ENCODE assay signal across 8 mouse cellular contexts in genomic region chr1:37429366-37430296, GRCm38 (mm10). TPM values are rescaled to one million over a fixed set of nuclear protein-coding genes. Genes with fewer than 3 reads are reported as not detected.
A peak's percentile ranks its signal among the peaks of the same experiment; 100 is the strongest.
DNase-seq lines count a peak whose midpoint lies in the region; ATAC-seq and TF ChIP-seq lines count a peak whose summit lies in the region.

TSS of gene Coa5 (minus strand) at chr1:37430103.
TSS of gene Unc50 (plus strand) at chr1:37430139.

- TF ChIP-seq POLR2A in olfactory bulb, adult 2 months (IDR thresholded peaks at IDR 0.05; ENCODE audit: insufficient read depth, low read depth, low read length), result peak; percentile 91
- TF ChIP-seq POLR2A in thymus, adult 2 months (IDR thresholded peaks at IDR 0.05; ENCODE audit: control insufficient read depth, extremely low read depth, insufficient read depth, low read length, poor library complexity), result peak; percentile 94

- 2% methylated on average over 57 of the region's 57 CpGs for WGBS in forebrain, embryonic 16.5 days
- WGBS in lung, embryonic 14.5 days, result 2% methylated on average over 57 of the region's 57 CpGs
- WGBS in olfactory bulb, adult 2 months, result 1% methylated on average over 57 of the region's 57 CpGs
- 1% methylated on average over 57 of the region's 57 CpGs for WGBS in thymus, adult 2 months

- intact Hi-C loops in heart, postnatal 36 days (cut with DNase I), result loop anchor here (5.0 to 10.0 kb wide), 3 partner anchors 108 to 565 kb away; partner anchors contain the start of genes Eif5b, Tsga10 and Txndc9

- DNase-seq in G1E (ENCODE audit: low spot score), result peak; percentile 99
- peak; percentile 96 to 97 for DNase-seq in cerebellum, adult 18-20 months
- DNase-seq in heart, postnatal 36 days, result peak; percentile 96
- DNase-seq in layer of hippocampus, adult 2 months (ENCODE audit: low spot score in 2 of 2), result peak; percentile 95 to 96
- peak; percentile 98 for DNase-seq in lung, embryonic 14.5 days
- DNase-seq in thymus, adult 2 months, result peak; percentile 93

- H3K36me3 ChIP-seq in G1E (replicated peaks), result peaks cover 68% of the 10 kb centered on the region
- H3K36me3 ChIP-seq in forebrain, embryonic 16.5 days (ENCODE audit: control insufficient read depth, insufficient read depth), result peaks cover 15% of the 10 kb centered on the region
- H3K36me3 ChIP-seq in lung, embryonic 14.5 days (ENCODE audit: insufficient read depth), result peaks cover 32% of the 10 kb centered on the region
- H3K36me3 ChIP-seq in thymus, adult 2 months (ENCODE audit: control insufficient read depth, insufficient read depth, low read length), result peaks cover 19% of the 10 kb centered on the region

- ATAC-seq in G1E (ENCODE audit: extremely low read depth, insufficient number of reproducible peaks, low FRiP score, poor library complexity, severe bottlenecking), result peak; percentile 94
- peak; percentile 100 for ATAC-seq in forebrain, embryonic 16.5 days
- ATAC-seq in lung, embryonic 14.5 days (ENCODE audit: insufficient read depth), result peak; percentile 99

- TF ChIP-seq CTCF in G1E (IDR thresholded peaks at IDR 0.05; ENCODE audit: low read depth, low read length), result no peak
- TF ChIP-seq CTCF in layer of hippocampus, adult 2 months (conservative IDR thresholded peaks at IDR 0.05), result peak; percentile 65
- peak; percentile 45; the same call in 1 of the 2 replicates for TF ChIP-seq CTCF in lung, embryonic 14.5 days (IDR thresholded peaks at IDR 0.05; ENCODE audit: low read depth)
- 0 out of 2 replicates have a peak, but pooled peaks have one; percentile 8 for TF ChIP-seq CTCF in olfactory bulb, adult 2 months (IDR thresholded peaks at IDR 0.05; ENCODE audit: insufficient read depth, low read depth, low read length)
- peak; percentile 55; the same call in 1 of the 2 replicates for TF ChIP-seq CTCF in thymus, adult 2 months (IDR thresholded peaks at IDR 0.05; ENCODE audit: borderline replicate concordance, control insufficient read depth, extremely low read depth, insufficient read depth, low read length, poor library complexity)

- H3K9ac ChIP-seq in forebrain, embryonic 16.5 days (replicated peaks; ENCODE audit: low read depth, low read length), result peak within 1 kb of the TSS; percentile 88
- H3K9ac ChIP-seq in lung, embryonic 14.5 days, result peak within 1 kb of the TSS; percentile 83

- H3K27ac ChIP-seq in forebrain, embryonic 16.5 days (ENCODE audit: low read length), result peak within 1 kb of the TSS; percentile 57
- peak within 1 kb of the TSS; percentile 90 for H3K27ac ChIP-seq in layer of hippocampus, adult 2 months
- peak within 1 kb of the TSS; percentile 83 for H3K27ac ChIP-seq in lung, embryonic 14.5 days (ENCODE audit: low read depth)
- peak within 1 kb of the TSS; percentile 69 for H3K27ac ChIP-seq in olfactory bulb, adult 2 months (ENCODE audit: insufficient read depth, low read depth, low read length)
- H3K27ac ChIP-seq in thymus, adult 2 months (ENCODE audit: control insufficient read depth, insufficient read depth, low read length), result no peak within 1 kb of the TSS

- H3K4me1 ChIP-seq in G1E (ENCODE audit: insufficient read depth, low read depth, low read length), result peaks cover 69% of the 10 kb centered on the region
- H3K4me1 ChIP-seq in forebrain, embryonic 16.5 days (replicated peaks; ENCODE audit: control insufficient read depth, insufficient read depth, low read length), result peaks cover 29% of the 10 kb centered on the region
- H3K4me1 ChIP-seq in lung, embryonic 14.5 days (ENCODE audit: insufficient read depth), result 0 out of 2 replicates have a peak, but pooled peaks cover 3% of the 10 kb centered on the region
- peaks cover 7% of the 10 kb centered on the region; the same call in 1 of the 2 replicates for H3K4me1 ChIP-seq in olfactory bulb, adult 2 months (ENCODE audit: control insufficient read depth, insufficient read depth, low read length)
- peaks cover 14% of the 10 kb centered on the region for H3K4me1 ChIP-seq in thymus, adult 2 months (replicated peaks; ENCODE audit: control insufficient read depth, insufficient read depth, low read length)

- peak within 1 kb of the TSS; percentile 98 for H3K4me2 ChIP-seq in forebrain, embryonic 16.5 days (ENCODE audit: low read length)
- peak within 1 kb of the TSS; percentile 69 for H3K4me2 ChIP-seq in lung, embryonic 14.5 days

- peak within 1 kb of the TSS; percentile 85 for H3K4me3 ChIP-seq in G1E (ENCODE audit: low read depth, low read length)
- peak within 1 kb of the TSS; percentile 65 for H3K4me3 ChIP-seq in forebrain, embryonic 16.5 days (replicated peaks; ENCODE audit: low read length)
- peak within 1 kb of the TSS; percentile 93 for H3K4me3 ChIP-seq in layer of hippocampus, adult 2 months
- peak within 1 kb of the TSS; percentile 88 for H3K4me3 ChIP-seq in lung, embryonic 14.5 days (ENCODE audit: low read depth, low read length)
- peak within 1 kb of the TSS; percentile 95 for H3K4me3 ChIP-seq in olfactory bulb, adult 2 months (ENCODE audit: insufficient read depth, low read depth, low read length)
- peak within 1 kb of the TSS; percentile 76 for H3K4me3 ChIP-seq in thymus, adult 2 months (ENCODE audit: control insufficient read depth, insufficient read depth, low read length)

- H3K9me3 ChIP-seq in G1E (replicated peaks), result no peaks in the 10 kb centered on the region
- H3K9me3 ChIP-seq in forebrain, embryonic 16.5 days (ENCODE audit: control insufficient read depth, low read length), result no peaks in the 10 kb centered on the region
- H3K9me3 ChIP-seq in lung, embryonic 14.5 days (ENCODE audit: low read depth, low read length), result no peaks in the 10 kb centered on the region

- H3K27me3 ChIP-seq in G1E (ENCODE audit: insufficient read depth, low read length), result no peaks in the 10 kb centered on the region
- no peaks in the 10 kb centered on the region for H3K27me3 ChIP-seq in forebrain, embryonic 16.5 days (replicated peaks; ENCODE audit: control insufficient read depth, insufficient read depth, low read length)
- no peaks in the 10 kb centered on the region for H3K27me3 ChIP-seq in lung, embryonic 14.5 days (ENCODE audit: insufficient read depth, low read length)
- H3K27me3 ChIP-seq in thymus, adult 2 months (ENCODE audit: control insufficient read depth, insufficient read depth, low read length), result no peaks in the 10 kb centered on the region

RNA-seq across cellular contexts. Expression of gene Coa5, which starts in this region (rescaled TPM):
- total RNA-seq in G1E (2014; fragmentation: Nextera tagmentation), result 137 and 145 TPM in 2 replicates
- total RNA-seq in G1E (2017), result 117 and 124 TPM in 2 replicates
- 18.9 and 24.7 TPM in 2 replicates for polyA plus RNA-seq in G1E (2012)
- polyA plus RNA-seq in forebrain, embryonic 16.5 days (2015; fragmentation: Nextera tagmentation; extraction: Ambion mirVana), result 60.6 and 64.1 TPM in 2 replicates
- 100 to 1,000 TPM in 1 of 2 experiments, 10 to 100 TPM in 1; 88.1 to 111 TPM for total RNA-seq in heart, postnatal 36 days (2021)
- 10 to 100 TPM; 61.2 to 62.5 TPM for total RNA-seq in layer of hippocampus, adult 2 months (2021)
- 49.5 and 51.6 TPM in 2 replicates for polyA plus RNA-seq in lung, embryonic 14.5 days (2014; fragmentation: Nextera tagmentation; extraction: Ambion mirVana)
- polyA plus RNA-seq in olfactory bulb, adult 2 months (2012; ENCODE audit: insufficient read depth, insufficient read length, low replicate concordance, missing spikeins), result not detected in 2 replicates
- polyA plus RNA-seq in thymus, adult 2 months (2012; rRNA removed), result 56.3 and 61.3 TPM in 2 replicates

RNA-seq across cellular contexts. Expression of gene Unc50, which starts in this region (rescaled TPM):
- total RNA-seq in G1E (2014; fragmentation: Nextera tagmentation) (39.7 and 57.1 TPM in 2 replicates), G1E (2017) (119 and 120 TPM in 2 replicates)
- polyA plus RNA-seq in G1E (2012), result 44.7 and 45.2 TPM in 2 replicates
- 121 and 136 TPM in 2 replicates for polyA plus RNA-seq in forebrain, embryonic 16.5 days (2015; fragmentation: Nextera tagmentation; extraction: Ambion mirVana)
- 10 to 100 TPM; 29.5 to 30.3 TPM for total RNA-seq in heart, postnatal 36 days (2021)
- total RNA-seq in layer of hippocampus, adult 2 months (2021), result 10 to 100 TPM; 53.3 to 59.7 TPM
- polyA plus RNA-seq in lung, embryonic 14.5 days (2014; fragmentation: Nextera tagmentation; extraction: Ambion mirVana), result 129 and 135 TPM in 2 replicates
- polyA plus RNA-seq in olfactory bulb, adult 2 months (2012; ENCODE audit: insufficient read depth, insufficient read length, low replicate concordance, missing spikeins), result not detected in 2 replicates
- polyA plus RNA-seq in thymus, adult 2 months (2012; rRNA removed), result 40.7 and 49.1 TPM in 2 replicates
